In the genomic region with DNA sequence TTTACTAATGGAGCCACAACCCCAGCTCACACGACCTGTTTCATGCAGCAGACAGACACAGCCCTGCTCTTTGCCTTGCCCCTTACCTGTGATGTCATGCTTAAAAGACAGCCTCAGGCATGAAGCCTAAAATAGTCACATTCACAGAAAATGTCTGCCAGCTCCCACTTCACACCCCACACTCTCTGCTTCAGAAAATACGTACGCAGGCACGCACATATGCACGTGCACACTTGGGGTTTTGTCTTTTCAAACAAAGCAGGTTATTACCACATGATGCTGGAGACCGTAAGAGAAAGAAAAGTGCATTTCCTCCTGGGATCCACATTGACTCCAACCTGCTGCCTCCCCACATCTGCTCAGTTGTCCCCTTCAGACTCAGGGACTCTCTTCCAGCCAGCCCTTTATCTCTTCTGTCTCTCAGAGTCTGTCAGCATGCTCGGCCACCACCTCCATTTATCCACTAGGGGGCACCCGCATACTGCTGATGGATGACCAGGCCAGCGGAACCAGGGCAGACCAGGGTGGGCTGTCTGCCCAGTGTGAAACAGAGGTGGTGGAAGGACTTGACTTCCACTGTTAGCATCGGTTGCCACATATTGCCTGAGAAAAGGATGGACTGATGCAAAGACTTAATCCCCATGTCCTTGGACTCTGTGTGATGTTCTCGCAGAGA, we compare ENCODE assay signal across 8 mouse cellular contexts. TPM values are rescaled to one million over a fixed set of nuclear protein-coding genes. Genes with fewer than 3 reads are reported as not detected.
DNase-seq lines count a peak whose midpoint lies in the region; ATAC-seq and TF ChIP-seq lines count a peak whose summit lies in the region.

No protein-coding gene starts in this region.

- no peak overlapping the region for H3K4me3 ChIP-seq in cortical plate, adult 2 months (ENCODE audit: insufficient read depth, low read length)
- H3K4me3 ChIP-seq in left cerebral cortex, adult 2 months = no peak overlapping the region

- H3K27ac ChIP-seq in cortical plate, adult 2 months (ENCODE audit: insufficient read depth, low read length) = no peak overlapping the region
- no peak overlapping the region for H3K27ac ChIP-seq in left cerebral cortex, adult 2 months

- ATAC-seq in megakaryocyte, adult 5-6 weeks (ENCODE audit: poor library complexity, severe bottlenecking) = peak; percentile 90

- H3K4me1 ChIP-seq in cortical plate, adult 2 months (ENCODE audit: control insufficient read depth, insufficient read depth, low read length) = no peaks in the 10 kb centered on the region

- peak; percentile 80 for DNase-seq in adipocyte (ENCODE audit: low spot score)
- peak; percentile 88 for DNase-seq in gastrocnemius, postnatal 10 days
- DNase-seq in hindlimb bud, embryonic 11.5 days (ENCODE audit: extremely low spot score, low read depth, low spot score) = peak; percentile 69
- DNase-seq in left cerebral cortex, adult 2 months (ENCODE audit: extremely low spot score in 1 of 2, low spot score in 2 of 2) = peak; percentile 83 to 86
- peak; percentile 90 to 94 for DNase-seq in right cerebral cortex, adult 2 months (ENCODE audit: low spot score in 2 of 2)
- DNase-seq in urinary bladder, postnatal 10 days (ENCODE audit: low spot score) = peak; percentile 30

- intact Hi-C loops in left cerebral cortex, adult 2 months (cut with DNase I) = loop anchor here (1.0 to 10.0 kb wide), 5 partner anchors 89 to 905 kb away; no protein-coding TSS in a partner anchor

- peak; percentile 94 for TF ChIP-seq CTCF in cortical plate, adult 2 months (IDR thresholded peaks at IDR 0.05; ENCODE audit: extremely low read depth, insufficient read depth, low read length)
- TF ChIP-seq CTCF in left cerebral cortex, adult 2 months (IDR thresholded peaks at IDR 0.05) = peak; percentile 99

- no peak for TF ChIP-seq POLR2A in cortical plate, adult 2 months (IDR thresholded peaks at IDR 0.05; ENCODE audit: extremely low read depth, insufficient read depth, low read length)

RNA-seq across cellular contexts. Expression of gene Cmtm7, which starts 15.8 kb away (rescaled TPM):
- polyA plus RNA-seq in cortical plate, adult 2 months (2012; rRNA removed) = 8.9 and 9.1 TPM in 2 replicates
- total RNA-seq in gastrocnemius, postnatal 10 days (2021) = 10 to 100 TPM; 14.1 to 16.7 TPM
- 1 to 10 TPM; 3.7 to 4.8 TPM for total RNA-seq in left cerebral cortex, adult 2 months (2021)
- 189 and 201 TPM in 2 replicates for total RNA-seq in megakaryocyte, adult 5-6 weeks (2015)
- 259 and 283 TPM in 2 replicates for total RNA-seq in megakaryocyte, adult 5-6 weeks (2017)

RNA-seq across cellular contexts. Expression of gene Cmtm8, which starts 46.5 kb away (rescaled TPM):
- polyA plus RNA-seq in cortical plate, adult 2 months (2012; rRNA removed) = 4.7 and 4.9 TPM in 2 replicates
- 1 to 10 TPM; 3.1 to 4.3 TPM for total RNA-seq in gastrocnemius, postnatal 10 days (2021)
- 1 to 10 TPM; 1.6 to 1.8 TPM for total RNA-seq in left cerebral cortex, adult 2 months (2021)
- 1.0 and 1.5 TPM in 2 replicates for total RNA-seq in megakaryocyte, adult 5-6 weeks (2015)
- total RNA-seq in megakaryocyte, adult 5-6 weeks (2017) = 0.37 and 1.1 TPM in 2 replicates

Comparison
In these comparisons a context has a peak if more than half of its experiments do, and no peak if none do; other contexts are left out.
1. DNase-seq: peak in every context shown above with its lines; median percentile 92 in right cerebral cortex, adult 2 months; 88 in gastrocnemius, postnatal 10 days; 84 in left cerebral cortex, adult 2 months; 80 in adipocyte; 69 in hindlimb bud, embryonic 11.5 days; 30 in urinary bladder, postnatal 10 days.
2. RNA of gene Cmtm7, which starts 15.8 kb away (total RNA-seq): 189 to 283 TPM in megakaryocyte, adult 5-6 weeks; 14.1 to 16.7 TPM in gastrocnemius, postnatal 10 days and 3.7 to 4.8 TPM in left cerebral cortex, adult 2 months; every median in the first group is over 10 times any median in the second.